Mouse (Mus musculus): ENCODE data around the gene Bmp6.

Bmp6 gene

GRCm38 (mm10) chr13:38344713-38345430, at the start of gene Bmp6:
TSS of gene Bmp6 (plus strand) at chr13:38345107.
- peak; percentile 42 for DNase-seq (ENCODE audit: low spot score)

GRCm38 (mm10) chr13:38296166-38296565, 48.7 kb upstream of the Bmp6 start:
- no peak for DNase-seq (ENCODE audit: low spot score)

- DNase-seq (ENCODE audit: low spot score), result no peak
Observed at GRCm38 (mm10) chr13:38296601-38297000, 48.3 kb upstream of the Bmp6 start.

GRCm38 (mm10) chr13:38311125-38311524, 33.8 kb upstream of the Bmp6 start:
- no peak for DNase-seq (ENCODE audit: low spot score)

GRCm38 (mm10) chr13:38312357-38313040, 32.4 kb upstream of the Bmp6 start:
- DNase-seq (ENCODE audit: low spot score), result no peak

GRCm38 (mm10) chr13:38314590-38314989, 30.3 kb upstream of the Bmp6 start:
- no peak for DNase-seq (ENCODE audit: low spot score)

GRCm38 (mm10) chr13:38318418-38318817, 26.5 kb upstream of the Bmp6 start:
- DNase-seq (ENCODE audit: low spot score), result no peak

- DNase-seq (ENCODE audit: low spot score), result no peak
Observed at GRCm38 (mm10) chr13:38320354-38320753, 24.6 kb upstream of the Bmp6 start.

GRCm38 (mm10) chr13:38324452-38324851, 20.5 kb upstream of the Bmp6 start:
- DNase-seq (ENCODE audit: low spot score), result no peak

- DNase-seq (ENCODE audit: low spot score), result no peak
Observed at GRCm38 (mm10) chr13:38327377-38327776, 17.5 kb upstream of the Bmp6 start.

- DNase-seq (ENCODE audit: low spot score), result no peak
Observed at GRCm38 (mm10) chr13:38333496-38333895, 11.4 kb upstream of the Bmp6 start.

GRCm38 (mm10) chr13:38342598-38342997, 2.3 kb upstream of the Bmp6 start:
- peak; percentile 36 for DNase-seq (ENCODE audit: low spot score)

GRCm38 (mm10) chr13:38343202-38343601, 1.7 kb upstream of the Bmp6 start:
- DNase-seq (ENCODE audit: low spot score), result no peak

- DNase-seq (ENCODE audit: low spot score), result no peak
Observed at GRCm38 (mm10) chr13:38345431-38345820, 519 bp downstream of the Bmp6 start.

GRCm38 (mm10) chr13:38346096-38346915, 1.4 kb downstream of the Bmp6 start:
- peak; percentile 21 for DNase-seq (ENCODE audit: low spot score)

GRCm38 (mm10) chr13:38347021-38347774, 2.3 kb downstream of the Bmp6 start:
- no peak for DNase-seq (ENCODE audit: low spot score)

- DNase-seq (ENCODE audit: low spot score), result no peak
Observed at GRCm38 (mm10) chr13:38347775-38348135, 2.8 kb downstream of the Bmp6 start.

GRCm38 (mm10) chr13:38349046-38349445, 4.1 kb downstream of the Bmp6 start:
- no peak for DNase-seq (ENCODE audit: low spot score)

GRCm38 (mm10) chr13:38349818-38350217, 4.9 kb downstream of the Bmp6 start:
- no peak for DNase-seq (ENCODE audit: low spot score)

GRCm38 (mm10) chr13:38351996-38352395, 7.1 kb downstream of the Bmp6 start:
- DNase-seq (ENCODE audit: low spot score), result no peak

GRCm38 (mm10) chr13:38352986-38353385, 8.1 kb downstream of the Bmp6 start:
- no peak for DNase-seq (ENCODE audit: low spot score)
